Comparison of ENCODE assay signal across 10 mouse cellular contexts in genomic region chr12:86793830-86794229, GRCm38 (mm10). TPM values are rescaled to one million over a fixed set of nuclear protein-coding genes. Genes with fewer than 3 reads are reported as not detected.
DNase-seq lines count a peak whose midpoint lies in the region; ATAC-seq and TF ChIP-seq lines count a peak whose summit lies in the region.
"Had no signal": no experiment of that assay in that cellular context is flagged by ENCODE, and none has a peak within 500 bp of the region (broad histone marks: within the 10 kb centered on the region; RNA-seq: fewer than 3 reads in every experiment).

No protein-coding gene starts in this region.

- H3K9ac ChIP-seq in forebrain, embryonic 15.5 days (replicated peaks), result no peak overlapping the region
- H3K9ac ChIP-seq in forebrain, postnatal 0 days, result no peak overlapping the region
- H3K9ac ChIP-seq in heart, embryonic 11.5 days (ENCODE audit: low read depth, low read length), result no peak overlapping the region
- H3K9ac ChIP-seq: embryonic facial prominence, embryonic 13.5 days; liver, embryonic 15.5 days had no signal

- H3K27me3 ChIP-seq in forebrain, embryonic 15.5 days, result no peaks in the 10 kb centered on the region
- no peaks in the 10 kb centered on the region for H3K27me3 ChIP-seq in forebrain, postnatal 0 days (ENCODE audit: insufficient read depth, low read length)
- no peaks in the 10 kb centered on the region for H3K27me3 ChIP-seq in heart, embryonic 11.5 days (ENCODE audit: control insufficient read depth, insufficient read depth, low read length)
- H3K27me3 ChIP-seq: embryonic facial prominence, embryonic 13.5 days; liver, embryonic 15.5 days had no signal

- H3K4me3 ChIP-seq in forebrain, embryonic 15.5 days, result no peak overlapping the region
- no peak overlapping the region for H3K4me3 ChIP-seq in forebrain, postnatal 0 days (ENCODE audit: low read depth, low read length)
- no peak overlapping the region for H3K4me3 ChIP-seq in heart, embryonic 11.5 days (ENCODE audit: low read depth, low read length)
- H3K4me3 ChIP-seq: embryonic facial prominence, embryonic 13.5 days; liver, embryonic 15.5 days had no signal

- no peak for TF ChIP-seq CTCF in forebrain, postnatal 0 days (IDR thresholded peaks at IDR 0.05; ENCODE audit: low read depth)

- no peaks in the 10 kb centered on the region for H3K36me3 ChIP-seq in forebrain, embryonic 15.5 days
- no peaks in the 10 kb centered on the region for H3K36me3 ChIP-seq in forebrain, postnatal 0 days (ENCODE audit: insufficient read depth)
- H3K36me3 ChIP-seq in heart, embryonic 11.5 days (ENCODE audit: control insufficient read depth, insufficient read depth, low read length), result no peaks in the 10 kb centered on the region
- H3K36me3 ChIP-seq: embryonic facial prominence, embryonic 13.5 days; liver, embryonic 15.5 days had no signal

- intact Hi-C loops in left cerebral cortex, postnatal 25 days (cut with DNase I), result loop anchor here (2.0 kb wide), 1 partner anchor 131 kb away; no protein-coding TSS in a partner anchor

- H3K4me2 ChIP-seq in forebrain, embryonic 15.5 days (replicated peaks), result no peak overlapping the region
- no peak overlapping the region for H3K4me2 ChIP-seq in forebrain, postnatal 0 days (ENCODE audit: low read depth)
- no peak overlapping the region for H3K4me2 ChIP-seq in heart, embryonic 11.5 days
- H3K4me2 ChIP-seq: embryonic facial prominence, embryonic 13.5 days; liver, embryonic 15.5 days had no signal

- no peak for ATAC-seq in forebrain, embryonic 15.5 days (replicated peaks)
- ATAC-seq in forebrain, postnatal 0 days, result no peak
- ATAC-seq in heart, embryonic 11.5 days (replicated peaks; ENCODE audit: insufficient number of reproducible peaks, low FRiP score, low TSS enrichment), result no peak

- 17% methylated on average over 3 of the region's 3 CpGs for WGBS in forebrain, embryonic 15.5 days
- WGBS in forebrain, postnatal 0 days, result 27% methylated on average over 3 of the region's 3 CpGs
- 46% methylated on average over 3 of the region's 3 CpGs for WGBS in heart, embryonic 11.5 days (ENCODE audit: insufficient replicate concordance)

- H3K27ac ChIP-seq in forebrain, embryonic 15.5 days (replicated peaks), result 0 out of 2 replicates have a peak overlapping the region, but pooled peaks have one; percentile 2
- no peak overlapping the region for H3K27ac ChIP-seq in forebrain, postnatal 0 days (ENCODE audit: low read depth, low read length)
- peak overlapping the region; percentile 2; the same call in 1 of the 2 replicates for H3K27ac ChIP-seq in heart, embryonic 11.5 days (ENCODE audit: low read depth, low read length)
- H3K27ac ChIP-seq: embryonic facial prominence, embryonic 13.5 days; liver, embryonic 15.5 days had no signal

- no peak for DNase-seq in forebrain, postnatal 0 days
- peak; percentile 49 for DNase-seq in adipocyte (ENCODE audit: low spot score)
- peak; percentile 81 for DNase-seq in kidney, postnatal 10 days
- DNase-seq in urinary bladder, postnatal 4 days (ENCODE audit: low spot score in 2 of 2), result peak; percentile 68 to 71
- DNase-seq in spleen, postnatal 36 days (ENCODE audit: low spot score in 2 of 2), result no peak
- DNase-seq in left cerebral cortex, postnatal 25 days (ENCODE audit: low spot score in 2 of 2), result no peak

- peaks cover 32% of the 10 kb centered on the region for H3K4me1 ChIP-seq in forebrain, embryonic 15.5 days
- H3K4me1 ChIP-seq in forebrain, postnatal 0 days (ENCODE audit: insufficient read depth), result 0 out of 2 replicates have a peak, but pooled peaks cover 1% of the 10 kb centered on the region
- H3K4me1 ChIP-seq in heart, embryonic 11.5 days (ENCODE audit: control insufficient read depth, insufficient read depth, low read length), result peaks cover 23% of the 10 kb centered on the region

- H3K9me3 ChIP-seq in forebrain, embryonic 15.5 days, result no peaks in the 10 kb centered on the region
- H3K9me3 ChIP-seq in forebrain, postnatal 0 days (ENCODE audit: low read length), result no peaks in the 10 kb centered on the region
- no peaks in the 10 kb centered on the region for H3K9me3 ChIP-seq in heart, embryonic 11.5 days (replicated peaks; ENCODE audit: control insufficient read depth, low read length)
- H3K9me3 ChIP-seq: embryonic facial prominence, embryonic 13.5 days; liver, embryonic 15.5 days had no signal

RNA-seq across cellular contexts. Expression of gene Lrrc74a, which starts 59.7 kb away (rescaled TPM):
- polyA plus RNA-seq in forebrain, embryonic 15.5 days (2015; fragmentation: Nextera tagmentation; extraction: Ambion mirVana), result not detected in 2 replicates
- total RNA-seq in forebrain, postnatal 0 days (2014; rRNA removed), result not detected in 2 replicates
- not detected in 2 replicates for polyA plus RNA-seq in forebrain, postnatal 0 days (2015; fragmentation: Nextera tagmentation; extraction: Ambion mirVana)
- polyA plus RNA-seq in heart, embryonic 11.5 days (2014; fragmentation: Nextera tagmentation; extraction: Ambion mirVana), result not detected in 2 replicates
- not detected for total RNA-seq in left cerebral cortex, postnatal 25 days (2021)
- polyA plus RNA-seq: embryonic facial prominence, embryonic 13.5 days; liver, embryonic 15.5 days had no signal

Comparison
In these comparisons a context has a peak if more than half of its experiments do, and no peak if none do; other contexts are left out.
1. DNase-seq: peak in adipocyte (single experiment), kidney, postnatal 10 days (single experiment) and urinary bladder, postnatal 4 days (2 of 2); none in forebrain, postnatal 0 days (single experiment), spleen, postnatal 36 days (0 of 2) and left cerebral cortex, postnatal 25 days (0 of 2).